Mouse (Mus musculus) stomach, postnatal 0 days (tissue): ENCODE results near the gene Gm16181.

Experiments used
- CTCF ChIP-seq: IDR thresholded peaks from 2 replicates; pipeline ENCODE4 v1.5.1; 2016; ENCODE audit warnings: antibody characterized with exemption, low read depth, mild to moderate bottlenecking, moderate library complexity
- EP300 ChIP-seq: optimal IDR thresholded peaks from 2 replicates; pipeline ENCODE3; 2016; ENCODE audit warnings: antibody characterized with exemption

GRCm38 (mm10) chr17:35194844-35195630 lies 25.6 kb upstream of the Gm16181 start:
- TF ChIP-seq CTCF (no peak), EP300 (no peak)
